Mouse (Mus musculus) kidney, postnatal 4 days (tissue): ENCODE data around the gene Gpr157.

Source experiments
- DNase-seq, 2 experiments: peaks; one replicate each; pipeline ENCODE4 v3.0.0; 2021; ENCODE audit warnings: mixed read lengths in 2 of 2

Gpr157 gene

DNA sequence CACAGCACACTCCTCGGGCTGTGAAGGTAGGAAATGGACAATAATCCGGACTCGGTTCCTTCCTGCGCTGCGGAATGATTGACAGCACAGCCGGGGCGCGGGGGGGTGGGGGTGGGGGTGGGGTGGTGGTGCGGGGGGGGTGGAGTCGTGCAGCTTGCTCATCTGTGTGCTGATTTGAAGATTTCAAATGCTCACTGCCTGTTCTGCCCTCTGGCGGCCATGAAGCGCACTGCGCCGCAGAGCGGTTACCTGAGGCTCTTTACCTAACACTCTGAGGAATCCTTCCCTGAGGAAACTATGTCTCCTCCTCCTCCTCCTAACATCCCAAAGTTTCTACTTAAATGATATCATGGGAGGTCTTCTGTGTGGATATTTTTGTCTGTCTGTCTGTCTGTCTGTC, 25.7 kb downstream of the Gpr157 start:
- DNase-seq: peak; percentile 85 to 88

DNA sequence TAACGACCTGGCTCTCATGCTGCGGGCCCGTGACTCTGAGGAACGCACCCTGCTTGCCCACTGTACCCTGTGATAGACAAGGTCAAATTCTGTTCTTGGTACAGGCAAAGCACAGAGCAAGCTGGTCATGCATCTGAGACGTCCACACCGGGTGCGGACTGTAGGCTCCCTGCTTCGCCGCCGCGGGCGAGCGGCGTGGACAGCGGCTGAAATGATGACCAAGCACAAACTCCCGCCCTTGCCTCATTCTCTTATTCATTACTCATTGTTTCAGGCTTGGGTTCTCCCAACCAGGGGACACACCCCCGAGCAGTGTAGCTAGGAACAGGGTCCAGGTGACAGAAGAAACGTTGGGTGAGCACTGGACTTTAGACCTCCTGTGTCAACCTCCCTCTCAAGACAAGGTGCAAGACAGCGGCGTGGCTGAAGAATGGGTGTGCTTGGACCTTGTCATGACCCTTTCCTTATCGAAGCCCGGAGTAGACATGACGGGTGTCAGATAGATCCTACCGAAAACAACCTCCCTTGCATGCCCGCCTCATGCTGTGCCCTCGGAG, 27.4 kb downstream of the Gpr157 start:
- peak in 1 of 2 experiments; percentile 58 for DNase-seq

- DNase-seq: no peak
These were observed 30.1 kb downstream of the Gpr157 start for GRCm38 (mm10) chr4:150117311-150117710.

DNA sequence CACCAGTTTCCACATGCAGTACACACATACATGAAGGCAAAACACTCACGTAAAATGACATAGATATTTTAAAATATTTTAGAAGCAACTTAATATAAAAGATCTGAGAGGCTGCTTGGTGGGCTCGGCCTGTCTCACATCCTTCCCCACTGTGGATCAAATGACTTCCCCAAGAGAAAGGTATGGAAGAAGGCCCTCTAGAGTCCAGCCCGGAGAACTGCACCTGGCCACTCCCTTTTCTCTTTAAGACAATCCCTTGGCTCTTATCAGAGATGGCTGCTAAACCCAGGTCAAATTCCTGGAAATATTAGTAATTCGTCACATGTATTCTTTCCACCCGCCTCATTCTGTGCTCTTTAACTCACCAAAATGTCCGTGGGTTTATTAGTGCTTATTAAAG, 31.0 kb downstream of the Gpr157 start:
- DNase-seq: no peak

GRCm38 (mm10) chr4:150119055-150119454, 31.9 kb downstream of the Gpr157 start, which contains the start of gene Slc2a5:
Gene Slc2a5 (plus strand): TSS chr4:150119283.
- peak; percentile 33 to 60 for DNase-seq

- peak; percentile 50 to 73 for DNase-seq
These were observed 32.5 kb downstream of the Gpr157 start for GRCm38 (mm10) chr4:150119640-150120039.

GRCm38 (mm10) chr4:150120173-150120833, 33.1 kb downstream of the Gpr157 start:
- peak; percentile 33 to 67 for DNase-seq

GRCm38 (mm10) chr4:150121430-150121829, 34.3 kb downstream of the Gpr157 start:
- no peak for DNase-seq

GRCm38 (mm10) chr4:150122476-150122875, 35.3 kb downstream of the Gpr157 start:
- no peak for DNase-seq

DNA sequence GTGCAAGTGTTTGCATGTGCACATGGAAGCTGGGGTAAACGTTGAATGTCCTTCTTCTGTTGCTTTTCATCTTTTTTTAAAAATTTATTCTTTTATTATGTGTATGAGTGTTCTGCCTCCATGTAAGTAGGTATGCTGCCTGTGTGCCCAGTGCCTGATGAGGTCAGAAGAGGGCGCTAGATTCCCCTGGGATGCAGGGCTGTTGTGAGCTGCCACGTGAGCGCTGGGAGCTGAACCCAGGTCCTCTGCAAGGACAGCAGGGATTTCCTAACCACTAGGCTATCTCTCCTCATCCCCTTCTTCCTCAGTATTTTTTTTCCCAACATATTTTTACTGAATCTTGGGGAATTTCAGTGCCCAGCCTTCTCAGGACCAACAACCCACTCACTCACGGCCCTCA, 39.2 kb downstream of the Gpr157 start:
- DNase-seq: no peak

DNA sequence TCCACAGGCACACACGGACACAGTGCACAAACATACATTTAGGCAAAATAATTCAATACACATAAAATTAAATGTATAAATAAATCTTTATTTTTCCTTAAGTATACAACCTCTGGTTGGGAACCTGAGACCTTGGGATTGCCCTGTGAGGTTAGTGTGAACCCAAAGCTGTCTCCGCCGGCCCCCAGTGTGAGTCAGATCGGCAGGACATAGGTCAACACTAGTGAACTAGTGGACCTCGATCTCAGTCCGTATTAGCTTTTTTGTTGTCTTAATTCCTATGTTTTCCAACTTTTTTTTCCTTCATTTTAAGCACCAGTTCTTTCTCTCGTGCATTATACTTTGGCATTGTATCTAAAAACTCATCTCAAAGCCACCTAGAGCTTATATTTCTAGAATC, 40.7 kb downstream of the Gpr157 start:
- no peak for DNase-seq

DNA sequence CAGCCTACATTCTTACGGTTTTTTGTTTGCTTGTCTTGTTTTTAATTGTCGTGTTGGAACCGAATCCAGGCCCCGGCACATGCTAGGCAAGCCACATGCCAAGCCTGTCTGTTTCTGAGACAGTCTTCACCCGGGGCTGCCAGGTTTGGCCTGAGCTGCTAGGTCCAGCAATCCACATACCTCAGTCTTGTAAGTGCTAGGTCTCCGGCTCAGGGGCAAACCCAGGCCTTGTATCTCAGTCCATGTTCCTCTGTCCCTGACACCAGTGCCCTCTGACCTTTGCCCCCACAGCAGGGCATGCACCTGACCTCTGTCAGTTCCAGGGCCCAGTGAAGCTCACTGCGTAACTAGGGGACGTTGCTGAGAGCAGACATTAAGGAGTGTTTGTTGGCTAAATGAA, 41.4 kb downstream of the Gpr157 start:
- no peak for DNase-seq

GRCm38 (mm10) chr4:150130661-150131060, 43.5 kb downstream of the Gpr157 start:
- no peak for DNase-seq

GRCm38 (mm10) chr4:150132692-150133271, 45.6 kb downstream of the Gpr157 start:
- DNase-seq: peak; percentile 76 to 87

GRCm38 (mm10) chr4:150135254-150135653, 48.1 kb downstream of the Gpr157 start:
- no peak for DNase-seq

- DNase-seq: peak; percentile 89 to 91
These were observed 49.5 kb downstream of the Gpr157 start for GRCm38 (mm10) chr4:150136693-150137092.

GRCm38 (mm10) chr4:150137368-150138083, 50.4 kb downstream of the Gpr157 start:
- DNase-seq: no peak

DNA sequence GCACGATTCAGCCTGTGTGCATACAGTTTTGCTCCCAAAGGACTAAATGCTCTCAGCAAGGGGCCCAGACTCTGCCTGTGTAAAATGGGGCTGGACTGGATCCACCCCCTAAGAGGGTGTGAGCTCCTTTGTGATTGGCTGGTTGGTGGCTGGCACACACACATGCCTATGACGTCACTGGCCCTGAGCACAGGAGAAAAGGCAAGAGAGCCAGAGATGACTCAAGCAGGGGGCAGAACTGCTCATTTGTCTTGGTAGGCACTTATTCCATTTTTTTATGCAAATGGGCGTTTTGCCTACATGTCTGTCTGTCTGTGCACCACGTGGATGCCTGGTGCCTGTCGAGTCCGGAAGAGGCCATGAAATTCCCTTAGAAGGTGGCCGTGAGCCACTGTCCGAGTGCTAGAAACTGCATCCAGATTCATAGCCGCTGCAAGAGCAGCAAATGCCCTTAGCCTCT, 50.9 kb downstream of the Gpr157 start:
- DNase-seq: peak; percentile 63 to 74

- DNase-seq: no peak
These were observed 51.9 kb downstream of the Gpr157 start for GRCm38 (mm10) chr4:150139090-150139489.

- no peak for DNase-seq
These were observed 53.2 kb downstream of the Gpr157 start for GRCm38 (mm10) chr4:150140346-150140745.

DNA sequence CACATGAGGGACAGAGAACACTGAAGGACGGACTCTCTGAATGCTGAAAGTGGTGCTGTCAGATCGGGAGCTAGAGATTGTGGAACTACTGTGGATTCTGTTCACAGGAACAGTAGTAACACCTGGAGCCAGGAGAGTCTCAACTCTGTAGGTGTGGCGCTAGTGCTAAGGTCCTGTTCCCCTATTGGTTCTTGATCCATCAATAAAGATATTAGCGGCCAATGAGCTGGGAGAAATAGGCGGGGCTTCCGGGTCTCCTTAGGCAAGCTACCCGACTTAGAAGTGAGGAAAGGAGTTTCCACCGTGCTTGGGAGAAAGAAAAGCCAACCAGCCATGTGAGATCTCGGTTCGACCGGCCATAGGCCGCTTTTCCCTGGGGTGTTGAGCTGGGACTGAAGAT, 57.1 kb downstream of the Gpr157 start:
- no peak for DNase-seq

DNA sequence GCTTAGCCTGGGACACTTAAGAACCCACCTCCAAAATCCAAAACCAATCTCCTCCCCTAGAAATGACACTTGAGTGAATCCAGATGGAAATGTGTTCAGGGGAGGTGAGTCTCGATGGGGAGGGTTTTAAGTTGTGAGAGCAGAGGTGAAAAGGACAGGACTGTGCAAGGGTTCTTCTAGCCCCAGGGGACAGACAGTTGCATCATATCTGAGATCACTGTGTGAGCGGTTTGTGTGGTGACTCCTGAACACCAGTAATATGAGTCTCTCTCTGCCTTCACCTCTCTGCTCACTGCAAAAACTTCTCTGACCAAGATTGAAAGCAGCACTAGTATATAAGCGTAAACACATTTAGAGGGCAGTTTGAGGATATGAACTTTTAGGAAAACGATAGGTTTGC, 59.1 kb downstream of the Gpr157 start:
- DNase-seq: no peak

GRCm38 (mm10) chr4:150151045-150151444, 63.9 kb downstream of the Gpr157 start:
- DNase-seq: no peak

GRCm38 (mm10) chr4:150152483-150152882, 65.3 kb downstream of the Gpr157 start:
- DNase-seq: no peak
